10 mouse cellular contexts compared by ENCODE assay signal in genomic region chr5:116571232-116571861, GRCm38 (mm10). TPM values are rescaled to one million over a fixed set of nuclear protein-coding genes. Genes with fewer than 3 reads are reported as not detected.
DNase-seq lines count a peak whose midpoint lies in the region; ATAC-seq and TF ChIP-seq lines count a peak whose summit lies in the region.
"Had no signal": no experiment of that assay in that cellular context is flagged by ENCODE, and none has a peak within 500 bp of the region (broad histone marks: within the 10 kb centered on the region; RNA-seq: fewer than 3 reads in every experiment).

No protein-coding gene starts in this region.

- DNase-seq in forebrain, embryonic 10.5 days (ENCODE audit: extremely low spot score, low spot score) = peak; percentile 59
- DNase-seq in forebrain, postnatal 0 days = no peak
- peak; percentile 33 for DNase-seq in embryonic facial prominence, embryonic 14.5 days (ENCODE audit: low spot score)
- peak; percentile 52 for DNase-seq in limb, embryonic 10.5 days (ENCODE audit: low spot score)
- peak; percentile 93 for DNase-seq in retina, postnatal 1 day
- DNase-seq in layer of hippocampus, postnatal 36 days = no peak
- DNase-seq in urinary bladder, adult 18-20 months (ENCODE audit: low spot score in 2 of 2) = no peak
- DNase-seq: lung, adult 2 months had no signal

- H3K4me2 ChIP-seq in forebrain, postnatal 0 days (ENCODE audit: low read depth) = no peak overlapping the region
- H3K4me2 ChIP-seq in embryonic facial prominence, embryonic 14.5 days (ENCODE audit: low read depth, low read length) = no peak overlapping the region
- no peak overlapping the region for H3K4me2 ChIP-seq in liver, embryonic 12.5 days

- H3K36me3 ChIP-seq in forebrain, embryonic 10.5 days (replicated peaks) = no peaks in the 10 kb centered on the region; the same call in 1 of the 2 replicates
- no peaks in the 10 kb centered on the region for H3K36me3 ChIP-seq in forebrain, postnatal 0 days (ENCODE audit: insufficient read depth)
- no peaks in the 10 kb centered on the region for H3K36me3 ChIP-seq in embryonic facial prominence, embryonic 14.5 days (ENCODE audit: control insufficient read depth, insufficient read depth, low read length)
- no peaks in the 10 kb centered on the region for H3K36me3 ChIP-seq in limb, embryonic 10.5 days
- H3K36me3 ChIP-seq in liver, embryonic 12.5 days = no peaks in the 10 kb centered on the region

- peaks cover 64% of the 10 kb centered on the region for H3K4me1 ChIP-seq in forebrain, embryonic 10.5 days
- H3K4me1 ChIP-seq in forebrain, postnatal 0 days (ENCODE audit: insufficient read depth) = peaks cover 4% of the 10 kb centered on the region; the same call in 1 of the 2 replicates
- H3K4me1 ChIP-seq in embryonic facial prominence, embryonic 14.5 days (ENCODE audit: control insufficient read depth, insufficient read depth, low read length) = no peaks in the 10 kb centered on the region
- H3K4me1 ChIP-seq in limb, embryonic 10.5 days = peaks cover 34% of the 10 kb centered on the region
- no peaks in the 10 kb centered on the region for H3K4me1 ChIP-seq in liver, embryonic 12.5 days

- no peak for ATAC-seq in forebrain, postnatal 0 days
- peak; percentile 42; the same call in 1 of the 2 replicates for ATAC-seq in embryonic facial prominence, embryonic 14.5 days (ENCODE audit: low read depth)
- ATAC-seq in liver, embryonic 12.5 days = no peak
- ATAC-seq: Patski had no signal

- H3K9ac ChIP-seq in forebrain, postnatal 0 days = no peak overlapping the region
- H3K9ac ChIP-seq in embryonic facial prominence, embryonic 14.5 days (ENCODE audit: low read depth, low read length) = no peak overlapping the region
- H3K9ac ChIP-seq in liver, embryonic 12.5 days = no peak overlapping the region

- 23% methylated on average over 22 of the region's 22 CpGs for WGBS in forebrain, embryonic 10.5 days
- WGBS in forebrain, postnatal 0 days = 23% methylated on average over 22 of the region's 22 CpGs
- WGBS in embryonic facial prominence, embryonic 14.5 days = 12% methylated on average over 20 of the region's 22 CpGs
- WGBS in limb, embryonic 10.5 days = 9% methylated on average over 22 of the region's 22 CpGs
- 14% methylated on average over 22 of the region's 22 CpGs for WGBS in liver, embryonic 12.5 days (ENCODE audit: insufficient replicate concordance)

- TF ChIP-seq CTCF in forebrain, postnatal 0 days (IDR thresholded peaks at IDR 0.05; ENCODE audit: low read depth) = no peak

- peak overlapping the region; percentile 83 for H3K27ac ChIP-seq in forebrain, embryonic 10.5 days
- H3K27ac ChIP-seq in forebrain, postnatal 0 days (ENCODE audit: low read depth, low read length) = no peak overlapping the region
- no peak overlapping the region for H3K27ac ChIP-seq in embryonic facial prominence, embryonic 14.5 days (replicated peaks; ENCODE audit: low read depth, low read length)
- H3K27ac ChIP-seq in limb, embryonic 10.5 days = peak overlapping the region; percentile 37; the same call in 1 of the 2 replicates
- no peak overlapping the region for H3K27ac ChIP-seq in liver, embryonic 12.5 days

- no peaks in the 10 kb centered on the region for H3K27me3 ChIP-seq in forebrain, embryonic 10.5 days (ENCODE audit: poor library complexity, severe bottlenecking)
- H3K27me3 ChIP-seq in forebrain, postnatal 0 days (ENCODE audit: insufficient read depth, low read length) = no peaks in the 10 kb centered on the region
- H3K27me3 ChIP-seq in embryonic facial prominence, embryonic 14.5 days (replicated peaks; ENCODE audit: control insufficient read depth, insufficient read depth, low read length) = no peaks in the 10 kb centered on the region; the same call in 1 of the 2 replicates
- no peaks in the 10 kb centered on the region for H3K27me3 ChIP-seq in limb, embryonic 10.5 days (ENCODE audit: low read depth, poor library complexity, severe bottlenecking)
- no peaks in the 10 kb centered on the region for H3K27me3 ChIP-seq in liver, embryonic 12.5 days (replicated peaks)

- no peaks in the 10 kb centered on the region for H3K9me3 ChIP-seq in forebrain, embryonic 10.5 days
- no peaks in the 10 kb centered on the region for H3K9me3 ChIP-seq in forebrain, postnatal 0 days (ENCODE audit: low read length)
- H3K9me3 ChIP-seq in embryonic facial prominence, embryonic 14.5 days (ENCODE audit: control insufficient read depth, low read length) = no peaks in the 10 kb centered on the region
- no peaks in the 10 kb centered on the region for H3K9me3 ChIP-seq in limb, embryonic 10.5 days (replicated peaks)
- no peaks in the 10 kb centered on the region for H3K9me3 ChIP-seq in liver, embryonic 12.5 days (replicated peaks)

- H3K4me3 ChIP-seq in forebrain, embryonic 10.5 days = peak overlapping the region; percentile 28
- H3K4me3 ChIP-seq in forebrain, postnatal 0 days (ENCODE audit: low read depth, low read length) = no peak overlapping the region
- H3K4me3 ChIP-seq in embryonic facial prominence, embryonic 14.5 days (ENCODE audit: low read depth, low read length) = no peak overlapping the region
- peak overlapping the region; percentile 26 for H3K4me3 ChIP-seq in limb, embryonic 10.5 days
- no peak overlapping the region for H3K4me3 ChIP-seq in liver, embryonic 12.5 days

RNA-seq across cellular contexts. Expression of gene Srrm4, which starts 20.3 kb away (rescaled TPM):
- polyA plus RNA-seq in forebrain, embryonic 10.5 days (2016; fragmentation: Nextera tagmentation; extraction: Ambion mirVana) = 4.9 and 6.4 TPM in 2 replicates
- total RNA-seq in forebrain, postnatal 0 days (2014; rRNA removed) = 7.2 and 12.7 TPM in 2 replicates
- 10.8 and 16.4 TPM in 2 replicates for polyA plus RNA-seq in forebrain, postnatal 0 days (2015; fragmentation: Nextera tagmentation; extraction: Ambion mirVana)
- 1.2 and 1.4 TPM in 2 replicates for polyA plus RNA-seq in embryonic facial prominence, embryonic 14.5 days (2014; fragmentation: Nextera tagmentation; extraction: Ambion mirVana)
- polyA plus RNA-seq in limb, embryonic 10.5 days (2016; fragmentation: Nextera tagmentation; extraction: Ambion mirVana) = 0.04 TPM in 1 of 2 replicates, not detected in the other
- total RNA-seq in layer of hippocampus, postnatal 36 days (2021) = 10 to 100 TPM; 28.2 to 34.2 TPM
- 0.07 and 0.20 TPM in 2 replicates for polyA plus RNA-seq in liver, embryonic 12.5 days (2016; fragmentation: Nextera tagmentation; extraction: Ambion mirVana)

Comparison
In these comparisons a context has a peak if more than half of its experiments do, and no peak if none do; other contexts are left out.
1. DNase-seq: peak in forebrain, embryonic 10.5 days (single experiment), embryonic facial prominence, embryonic 14.5 days (single experiment), limb, embryonic 10.5 days (single experiment) and retina, postnatal 1 day (single experiment); none in forebrain, postnatal 0 days (single experiment), layer of hippocampus, postnatal 36 days (0 of 2) and urinary bladder, adult 18-20 months (0 of 2).
2. H3K27ac ChIP-seq: peak in forebrain, embryonic 10.5 days (single experiment) and limb, embryonic 10.5 days (single experiment); none in forebrain, postnatal 0 days (single experiment), embryonic facial prominence, embryonic 14.5 days (single experiment) and liver, embryonic 12.5 days (single experiment).
3. H3K4me3 ChIP-seq: peak in forebrain, embryonic 10.5 days (single experiment) and limb, embryonic 10.5 days (single experiment); none in forebrain, postnatal 0 days (single experiment), embryonic facial prominence, embryonic 14.5 days (single experiment) and liver, embryonic 12.5 days (single experiment).